Mouse (Mus musculus) stomach, postnatal 0 days (tissue): ENCODE measurements around the gene Gab3.

Source experiments
- CTCF ChIP-seq: IDR thresholded peaks from 2 replicates; pipeline ENCODE4 v1.5.1; 2016; ENCODE audit warnings: antibody characterized with exemption, low read depth, mild to moderate bottlenecking, moderate library complexity
- EP300 ChIP-seq: optimal IDR thresholded peaks from 2 replicates; pipeline ENCODE3; 2016; ENCODE audit warnings: antibody characterized with exemption

GRCm38 (mm10) chrX:75084774-75085508 lies at the start of gene Gab3:
- TF ChIP-seq CTCF (no peak), EP300 (no peak)
